Mouse (Mus musculus): ENCODE results near the gene Ap1m1.

Ap1m1 gene

DNA sequence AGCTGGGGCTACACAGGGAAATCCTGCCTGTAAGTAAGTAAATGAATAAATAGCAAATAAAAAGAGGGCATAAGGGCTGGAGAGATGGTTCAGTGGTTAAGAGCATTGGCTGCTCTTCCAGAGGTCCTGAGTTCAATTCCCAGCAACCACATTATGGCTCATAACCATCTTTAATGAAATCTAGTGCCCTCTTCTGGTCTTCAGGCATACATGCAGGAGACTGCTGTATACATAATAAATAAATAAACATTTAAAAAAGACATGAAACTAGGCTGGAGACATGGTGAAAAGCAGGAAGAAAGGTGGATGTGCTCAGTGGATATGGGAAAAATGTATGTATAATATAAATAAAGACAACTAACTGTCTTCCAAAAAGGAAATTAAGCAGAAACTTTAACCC lies 53.5 kb downstream of the Ap1m1 start:
- DNase-seq (ENCODE audit: low read depth, low spot score), result no peak

DNA sequence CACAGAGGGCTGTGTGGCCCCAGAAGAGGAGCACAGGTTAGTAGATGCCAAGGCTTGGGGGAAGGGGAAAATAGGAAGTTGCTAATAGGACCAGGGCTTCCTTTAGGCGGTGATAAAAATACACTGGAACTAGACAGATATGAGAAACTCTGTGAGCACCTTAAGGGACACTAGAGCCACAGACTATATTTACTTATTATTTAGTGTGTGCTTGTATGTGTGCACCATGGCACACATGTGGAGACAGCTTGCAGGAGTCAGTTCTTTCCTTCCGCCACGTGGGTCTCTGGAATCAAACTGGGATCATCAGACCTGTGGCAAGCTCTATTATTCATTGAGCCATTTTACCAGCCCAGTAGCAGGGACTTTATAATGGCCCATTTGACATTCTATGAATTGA lies 55.3 kb downstream of the Ap1m1 start:
- no peak for DNase-seq (ENCODE audit: low read depth, low spot score)

DNA sequence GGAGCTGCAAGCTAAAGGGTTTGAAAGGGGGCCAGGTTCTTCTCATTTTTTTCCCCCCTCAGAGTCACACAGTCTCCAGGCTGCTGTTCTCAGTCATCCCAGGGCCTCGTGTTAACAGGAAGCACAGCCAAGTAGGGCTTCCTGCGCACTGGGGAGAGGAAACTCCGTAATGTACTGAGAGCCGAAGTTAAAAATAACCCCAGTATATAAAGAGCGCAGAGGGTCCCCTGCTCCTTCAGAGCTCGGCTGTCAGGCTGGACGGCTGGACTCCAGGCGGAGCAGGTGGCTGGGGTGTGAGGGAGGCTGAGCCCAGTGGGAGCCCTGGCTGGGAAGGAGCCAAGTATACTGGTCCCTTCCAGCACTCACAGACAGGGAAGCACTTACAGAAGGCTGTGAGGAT lies 55.9 kb downstream of the Ap1m1 start:
- no peak for DNase-seq (ENCODE audit: low read depth, low spot score)

DNA sequence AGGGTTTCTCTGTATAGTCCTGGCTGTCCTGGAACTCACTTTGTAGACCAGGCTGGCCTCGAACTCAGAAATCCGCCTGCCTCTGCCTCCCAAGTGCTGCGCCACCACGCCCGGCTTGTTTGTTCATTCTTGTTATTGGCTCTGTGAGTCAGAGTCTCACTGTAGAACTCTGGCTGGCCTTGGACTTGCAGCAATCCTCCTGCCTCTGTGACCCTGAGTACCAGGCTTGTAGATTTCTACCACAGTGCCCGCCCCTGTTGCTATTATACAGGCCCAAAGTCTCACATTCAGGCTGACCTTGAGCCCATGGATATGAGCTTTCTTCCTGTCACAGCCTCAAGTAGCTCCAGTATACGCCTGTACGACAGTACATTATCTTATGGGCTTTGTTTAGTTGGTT lies 56.7 kb downstream of the Ap1m1 start:
- DNase-seq (ENCODE audit: low read depth, low spot score), result no peak

DNA sequence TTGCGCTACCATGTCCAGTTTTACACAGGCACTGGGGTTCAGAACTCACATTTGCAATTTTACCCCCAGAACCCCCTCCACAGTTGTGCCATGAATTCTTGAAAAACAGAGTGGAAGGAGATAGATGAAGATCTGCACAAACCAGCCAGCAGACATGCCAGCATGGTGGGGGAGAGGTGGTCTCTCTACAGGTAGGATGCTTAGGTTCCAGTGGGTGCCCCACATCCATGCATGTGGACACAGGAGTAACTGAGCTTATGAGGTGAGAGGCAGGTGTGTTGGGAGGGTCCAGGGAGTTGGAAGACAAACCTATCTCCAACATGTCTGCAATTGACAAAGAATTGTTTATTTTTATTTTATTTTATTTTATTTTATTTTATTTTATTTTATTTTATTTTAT lies 59.1 kb downstream of the Ap1m1 start:
- DNase-seq (ENCODE audit: low read depth, low spot score), result no peak

DNA sequence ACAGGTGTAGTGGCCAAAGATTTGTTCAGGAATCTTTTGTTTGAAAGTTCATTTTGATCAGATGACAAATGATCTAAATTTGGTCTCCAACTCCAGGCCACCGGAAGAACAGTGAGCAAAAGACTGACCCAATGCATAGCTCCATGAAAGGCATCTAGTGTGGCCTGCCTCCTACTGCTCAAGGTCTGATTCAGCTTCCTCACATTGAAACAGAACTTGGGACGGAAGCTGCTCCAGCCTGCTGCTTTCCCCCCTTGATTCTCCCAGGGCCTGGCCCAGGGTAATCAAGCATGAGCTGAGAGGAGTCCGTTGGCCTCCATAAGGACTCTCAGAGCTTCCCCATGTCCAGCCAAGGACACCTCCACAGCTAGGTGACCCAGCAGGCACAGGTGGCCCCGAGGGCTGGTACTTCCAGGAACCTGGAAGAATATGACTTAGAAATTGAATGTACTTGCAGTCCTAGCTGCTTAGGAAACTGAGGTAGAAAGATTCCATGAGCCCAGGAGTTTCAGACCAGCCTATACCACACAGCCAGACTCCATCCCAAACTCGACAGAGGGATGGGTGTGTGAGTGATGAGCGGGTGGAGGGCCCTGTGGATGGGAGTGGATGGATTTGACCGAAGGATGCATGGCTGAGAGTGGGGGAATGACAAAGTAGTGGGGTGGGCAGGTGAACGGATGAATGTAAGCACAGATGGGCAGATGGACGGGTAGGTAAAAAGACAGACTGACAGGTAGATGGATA lies 61.0 kb downstream of the Ap1m1 start:
- DNase-seq (ENCODE audit: low read depth, low spot score), result no peak

DNA sequence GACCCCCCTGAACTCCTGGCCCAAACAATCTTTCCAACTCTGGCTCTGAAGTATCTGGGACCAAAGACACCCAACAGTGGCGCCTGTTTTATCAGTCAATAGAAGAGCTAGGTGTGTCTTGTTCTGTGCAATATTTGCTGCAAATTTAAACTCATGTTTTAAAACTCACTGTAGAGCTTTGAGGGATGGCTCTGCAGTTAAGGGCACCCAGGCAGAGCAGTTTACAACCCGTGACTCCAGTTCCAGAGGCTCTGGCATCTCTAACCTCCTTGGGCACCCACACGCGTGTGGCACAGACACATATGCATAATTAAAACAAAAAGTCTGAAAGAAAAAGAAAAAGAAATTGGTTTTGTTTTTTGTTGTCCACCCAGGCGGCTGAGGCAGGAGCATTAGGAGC lies 61.7 kb downstream of the Ap1m1 start:
- no peak for DNase-seq (ENCODE audit: low read depth, low spot score)

DNA sequence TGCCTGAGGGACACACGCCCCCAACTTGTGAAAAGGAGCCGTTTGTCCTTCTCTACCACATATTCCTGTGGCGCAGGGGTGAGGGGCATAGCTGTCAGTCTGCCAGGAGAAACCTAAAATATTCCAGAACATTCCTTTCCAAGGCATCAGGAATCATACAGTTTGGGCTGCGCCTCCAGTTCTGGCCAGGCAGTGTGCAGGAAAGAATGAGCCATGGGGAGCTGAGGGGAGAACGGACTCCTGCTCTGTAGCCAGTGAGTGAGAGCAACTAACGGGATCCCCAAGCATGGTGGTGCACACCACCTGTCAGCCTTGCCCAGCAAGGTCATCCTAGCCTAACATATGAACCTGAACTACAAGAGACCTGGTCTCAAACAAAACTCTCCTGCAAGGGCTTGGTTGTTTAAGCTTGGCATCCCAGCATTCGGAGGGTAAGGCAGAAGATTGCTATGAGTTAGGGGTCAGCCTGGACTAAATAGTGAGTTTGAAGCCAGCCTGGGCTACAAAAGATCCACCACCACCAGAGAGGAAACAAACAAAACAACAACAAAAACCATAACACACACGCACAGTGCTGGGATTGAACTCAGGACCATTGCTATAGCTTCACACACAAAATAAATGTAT lies 63.3 kb downstream of the Ap1m1 start:
- no peak for DNase-seq (ENCODE audit: low read depth, low spot score)

DNA sequence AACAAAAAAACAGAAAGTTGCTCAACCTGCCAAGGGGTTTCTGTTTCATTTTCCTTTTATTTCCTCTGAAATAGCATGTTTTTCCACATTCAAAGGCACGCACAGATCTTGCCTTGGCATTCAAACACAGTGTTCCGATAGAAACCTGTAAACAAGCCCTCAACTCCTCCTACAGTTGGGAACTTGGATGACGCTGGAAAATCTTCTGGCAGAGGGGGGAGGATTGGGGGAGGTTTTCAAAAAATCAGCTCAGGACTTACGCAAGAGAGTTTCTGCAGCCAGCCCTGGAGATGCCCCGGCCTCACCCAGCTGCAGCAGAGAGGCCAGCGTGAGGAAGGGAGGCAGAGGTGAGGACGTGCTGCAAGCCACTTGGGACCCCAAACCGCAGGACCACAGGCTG lies 63.8 kb downstream of the Ap1m1 start:
- DNase-seq (ENCODE audit: low read depth, low spot score), result no peak

DNA sequence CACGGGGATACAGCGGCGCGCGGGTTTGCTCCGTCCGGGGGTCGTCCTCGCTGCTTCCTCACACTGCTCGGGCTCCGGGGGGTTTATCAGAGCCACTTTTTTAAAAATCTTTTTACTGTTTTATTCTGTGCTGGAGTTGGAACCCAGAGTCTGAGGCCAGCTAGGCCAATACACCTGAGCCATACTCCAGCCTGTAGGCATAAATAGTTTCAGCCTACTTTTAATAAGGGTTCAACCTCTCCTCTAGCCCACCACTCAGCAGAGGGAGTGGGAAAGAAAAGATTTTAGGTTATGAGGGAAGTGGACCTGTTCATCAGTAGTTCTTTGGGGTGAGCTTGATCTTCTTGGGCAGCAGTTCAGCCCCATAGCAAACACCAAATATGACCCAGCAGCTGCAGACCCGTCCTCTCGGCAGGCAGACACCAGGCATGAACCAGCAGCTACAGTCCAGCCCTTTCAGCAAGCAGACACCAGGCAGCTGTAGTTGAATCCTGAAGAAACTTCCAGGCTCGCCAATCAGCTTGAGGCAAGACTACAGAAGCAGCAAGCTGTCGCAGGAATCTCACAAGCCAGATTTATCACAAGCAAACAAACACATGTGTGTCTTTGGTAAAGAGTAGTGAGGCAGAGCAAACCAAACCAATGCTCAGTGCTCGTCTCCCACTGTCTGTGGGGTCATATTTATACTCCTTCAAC lies 65.5 kb downstream of the Ap1m1 start, which contains the start of gene Gm10282:
Gm10282 (minus strand) TSS at position 51 of the 696 bp plus-strand sequence.
- DNase-seq (ENCODE audit: low read depth, low spot score), result no peak

DNA sequence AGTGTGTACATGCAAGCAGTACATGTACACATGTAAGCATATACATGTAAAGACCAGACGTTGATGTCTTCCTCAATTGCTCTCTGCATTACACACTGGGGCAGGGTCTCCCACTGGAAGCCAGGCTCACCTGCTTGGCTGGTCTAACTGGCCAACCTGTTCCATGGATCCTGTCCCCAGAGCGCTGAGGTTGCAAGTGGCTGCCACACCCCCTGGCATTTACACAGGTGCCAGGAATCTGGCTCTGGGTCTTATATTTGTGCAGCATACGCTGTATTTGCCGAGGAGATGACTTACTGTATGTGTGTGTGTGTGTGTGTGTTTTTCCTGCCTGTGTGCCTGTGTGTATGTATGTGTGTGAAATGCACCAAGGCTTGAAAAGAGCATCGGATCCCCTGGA lies 67.1 kb downstream of the Ap1m1 start:
- DNase-seq (ENCODE audit: low read depth, low spot score), result no peak

All from retina, adult 2 months (tissue).